Mouse (Mus musculus): ENCODE measurements at regions not wholly inside any gene's neighbourhood (a gene's known extent, or its start where the extent isn't known, plus 50 kb on each side); places are given as distances from the start of the nearest gene placed in this dataset.
"Not testable (repeated sequence)": the region's sequence is repeated elsewhere in the genome, so short reads cannot be mapped to it uniquely, and the experiment has no call there.

DNA sequence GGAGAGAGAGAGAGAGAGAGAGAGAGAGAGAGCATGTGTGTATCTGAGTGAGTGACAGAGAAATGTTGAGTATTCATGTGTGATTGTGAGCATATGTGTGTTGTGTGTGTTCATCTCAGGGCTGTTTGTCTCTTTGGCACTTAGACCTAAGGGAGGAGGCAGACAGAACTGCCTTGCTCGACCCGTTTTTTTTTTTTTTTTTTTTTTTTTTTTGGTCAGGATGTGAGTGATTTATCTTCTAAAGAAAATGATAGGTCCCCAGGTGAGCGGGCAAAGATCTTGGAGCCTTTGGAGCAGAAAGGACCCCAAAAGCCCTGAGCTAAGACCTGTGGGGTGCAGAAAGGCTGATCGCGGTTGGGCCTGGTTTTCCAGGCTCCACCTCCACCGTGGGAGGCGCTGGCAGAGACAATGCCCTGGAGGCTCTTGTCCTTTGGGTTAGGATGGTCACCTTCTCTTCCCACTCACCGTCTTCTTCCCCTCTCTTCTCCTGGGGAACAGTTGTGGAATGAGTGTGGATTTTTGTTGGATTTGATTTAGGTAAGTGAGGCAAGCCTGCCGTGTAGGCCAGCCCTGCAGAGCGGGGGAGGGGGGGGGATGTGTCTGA is 147.1 kb upstream of the Ttc29 start:
- Histone ChIP-seq H3K4me3 (ENCODE audit: low read depth, low read length) (peak overlapping the region; percentile 36), H3K9ac (ENCODE audit: low read depth, poor library complexity, severe bottlenecking) (peak overlapping the region; percentile 62), H3K27ac (ENCODE audit: insufficient read depth, low read length) (0 out of 2 replicates have a peak overlapping the region, but pooled peaks have one; percentile 37), H3K27me3 (ENCODE audit: control insufficient read depth, insufficient read depth, low read length, poor library complexity, severe bottlenecking) (no peaks in the 10 kb centered on the region), H3K4me1 (ENCODE audit: control insufficient read depth, insufficient read depth, low read length) (peaks cover 3% of the 10 kb centered on the region), H3K36me3 (ENCODE audit: control insufficient read depth, insufficient read depth, low read length, poor library complexity, severe bottlenecking) (no peaks in the 10 kb centered on the region), H3K9me3 (replicated peaks; ENCODE audit: control insufficient read depth, insufficient read depth, low read length, poor library complexity, severe bottlenecking) (no peaks in the 10 kb centered on the region)
- TF ChIP-seq CTCF (IDR thresholded peaks at IDR 0.05; ENCODE audit: low read depth, low read length): no peak
- no peak for TF ChIP-seq POLR2A (IDR thresholded peaks at IDR 0.05; ENCODE audit: insufficient read depth, low read length)
- TF ChIP-seq EP300 (IDR thresholded peaks at IDR 0.05; ENCODE audit: insufficient read depth, low read depth, low read length): no peak

DNA sequence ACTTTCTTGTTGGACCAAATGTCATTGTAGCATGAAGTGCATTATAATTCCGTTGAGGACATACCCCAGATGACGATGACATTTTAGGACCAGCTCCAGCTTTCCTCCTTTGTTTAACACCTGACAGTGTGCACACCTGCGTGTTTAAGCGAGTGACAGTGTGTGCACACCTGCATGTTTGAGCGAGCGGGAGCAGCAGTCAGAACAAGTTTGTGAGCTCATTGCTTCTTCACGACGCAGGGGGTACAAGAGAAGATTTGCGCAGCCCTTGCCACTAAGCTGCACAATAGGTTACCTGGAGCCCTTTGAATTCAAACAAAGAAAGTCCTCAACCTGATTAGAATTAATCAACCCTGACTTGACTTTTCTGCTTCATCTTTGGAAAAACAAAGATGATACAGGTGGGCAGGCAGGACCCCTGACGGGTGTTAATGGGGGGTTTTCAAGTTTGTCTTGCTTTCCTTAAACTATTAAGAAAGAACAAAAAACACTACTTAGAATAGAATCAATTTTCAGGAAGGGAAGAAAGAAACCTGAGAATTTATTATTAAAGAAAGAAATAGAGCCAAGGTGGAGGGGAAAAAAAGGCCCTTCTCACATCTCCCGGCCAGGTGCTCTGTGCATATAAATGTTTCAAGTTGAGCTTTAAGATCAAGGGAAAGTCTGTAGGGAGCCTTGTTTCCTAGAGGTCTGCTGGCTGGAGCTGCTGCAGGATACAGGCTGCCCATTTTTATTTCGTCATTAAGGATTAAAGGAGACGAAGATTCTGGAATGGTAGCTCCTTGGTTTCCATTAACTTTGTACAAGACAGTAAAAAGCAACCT is 144.8 kb upstream of the Ttc29 start:
- Histone ChIP-seq H3K4me3 (ENCODE audit: low read depth, low read length) (no peak overlapping the region), H3K36me3 (ENCODE audit: control insufficient read depth, insufficient read depth, low read length, poor library complexity, severe bottlenecking) (peaks cover 4% of the 10 kb centered on the region; the same call in 1 of the 2 replicates), H3K9ac (ENCODE audit: low read depth, poor library complexity, severe bottlenecking) (no peak overlapping the region), H3K9me3 (replicated peaks; ENCODE audit: control insufficient read depth, insufficient read depth, low read length, poor library complexity, severe bottlenecking) (no peaks in the 10 kb centered on the region), H3K4me1 (ENCODE audit: control insufficient read depth, insufficient read depth, low read length) (peaks cover 3% of the 10 kb centered on the region), H3K27me3 (ENCODE audit: control insufficient read depth, insufficient read depth, low read length, poor library complexity, severe bottlenecking) (no peaks in the 10 kb centered on the region), H3K27ac (ENCODE audit: insufficient read depth, low read length) (peak overlapping the region; percentile 67)
- peak; percentile 85 for TF ChIP-seq EP300 (IDR thresholded peaks at IDR 0.05; ENCODE audit: insufficient read depth, low read depth, low read length)
- TF ChIP-seq POLR2A (IDR thresholded peaks at IDR 0.05; ENCODE audit: insufficient read depth, low read length): no peak

- no peaks in the 10 kb centered on the region for H3K9me3 ChIP-seq (replicated peaks; ENCODE audit: control insufficient read depth, insufficient read depth, low read length, poor library complexity, severe bottlenecking)
- no peak for TF ChIP-seq EP300 (IDR thresholded peaks at IDR 0.05; ENCODE audit: insufficient read depth, low read depth, low read length)
- TF ChIP-seq POLR2A (IDR thresholded peaks at IDR 0.05; ENCODE audit: insufficient read depth, low read length): no peak
- TF ChIP-seq CTCF (IDR thresholded peaks at IDR 0.05; ENCODE audit: low read depth, low read length): no peak
Measured at GRCm38 (mm10) chr8:78073821-78074220, 139.3 kb upstream of the Ttc29 start.

DNA sequence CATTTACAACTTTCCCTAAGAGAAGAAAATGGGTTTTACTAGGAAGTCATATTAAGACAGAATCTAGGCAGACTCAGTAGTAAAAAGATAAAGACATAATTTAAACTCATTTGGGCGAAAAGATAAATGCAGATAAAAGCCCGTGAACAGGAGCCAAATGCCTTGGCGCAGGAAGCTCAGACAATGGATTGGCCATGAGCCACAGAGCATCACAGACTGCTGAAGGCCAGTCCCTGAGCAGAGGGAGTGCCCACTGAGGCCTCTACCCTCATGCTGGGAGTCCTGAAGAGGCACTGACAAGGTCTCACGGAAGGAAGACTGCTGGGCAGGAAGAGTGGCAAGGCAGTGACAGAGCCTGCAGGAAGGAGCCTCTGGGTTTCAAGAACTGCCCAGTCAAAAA is 136.0 kb upstream of the Ttc29 start:
- TF ChIP-seq CTCF (IDR thresholded peaks at IDR 0.05; ENCODE audit: low read depth, low read length): no peak
- no peak for TF ChIP-seq POLR2A (IDR thresholded peaks at IDR 0.05; ENCODE audit: insufficient read depth, low read length)
- no peak for TF ChIP-seq EP300 (IDR thresholded peaks at IDR 0.05; ENCODE audit: insufficient read depth, low read depth, low read length)
- no peaks in the 10 kb centered on the region for H3K27me3 ChIP-seq (ENCODE audit: control insufficient read depth, insufficient read depth, low read length, poor library complexity, severe bottlenecking)
- no peak overlapping the region for H3K9ac ChIP-seq (ENCODE audit: low read depth, poor library complexity, severe bottlenecking)
- H3K4me1 ChIP-seq (ENCODE audit: control insufficient read depth, insufficient read depth, low read length): peaks cover 2% of the 10 kb centered on the region
- peaks cover 6% of the 10 kb centered on the region; the same call in 1 of the 2 replicates for H3K36me3 ChIP-seq (ENCODE audit: control insufficient read depth, insufficient read depth, low read length, poor library complexity, severe bottlenecking)
- H3K4me3 ChIP-seq (ENCODE audit: low read depth, low read length): no peak overlapping the region
- H3K27ac ChIP-seq (ENCODE audit: insufficient read depth, low read length): no peak overlapping the region
- no peaks in the 10 kb centered on the region for H3K9me3 ChIP-seq (replicated peaks; ENCODE audit: control insufficient read depth, insufficient read depth, low read length, poor library complexity, severe bottlenecking)

More at GRCm38 (mm10) chr8:78073821-78074220, 139.3 kb upstream of the Ttc29 start:
- peaks cover 2% of the 10 kb centered on the region for H3K4me1 ChIP-seq (ENCODE audit: control insufficient read depth, insufficient read depth, low read length)
- peaks cover 6% of the 10 kb centered on the region; the same call in 1 of the 2 replicates for H3K36me3 ChIP-seq (ENCODE audit: control insufficient read depth, insufficient read depth, low read length, poor library complexity, severe bottlenecking)
- H3K9ac ChIP-seq (ENCODE audit: low read depth, poor library complexity, severe bottlenecking): no peak overlapping the region
- H3K27ac ChIP-seq (ENCODE audit: insufficient read depth, low read length): no peak overlapping the region
- no peak overlapping the region for H3K4me3 ChIP-seq (ENCODE audit: low read depth, low read length)
- H3K27me3 ChIP-seq (ENCODE audit: control insufficient read depth, insufficient read depth, low read length, poor library complexity, severe bottlenecking): no peaks in the 10 kb centered on the region

GRCm38 (mm10) chr8:78081395-78081794 is 131.7 kb upstream of the Ttc29 start:
- H3K36me3 ChIP-seq (ENCODE audit: control insufficient read depth, insufficient read depth, low read length, poor library complexity, severe bottlenecking); H3K4me3 ChIP-seq (ENCODE audit: low read depth, low read length); H3K9me3 ChIP-seq (replicated peaks; ENCODE audit: control insufficient read depth, insufficient read depth, low read length, poor library complexity, severe bottlenecking): not testable (repeated sequence)

GRCm38 (mm10) chr8:78083012-78083411 is 130.1 kb upstream of the Ttc29 start:
- no peak overlapping the region for H3K27ac ChIP-seq (ENCODE audit: insufficient read depth, low read length)
- H3K4me1 ChIP-seq (ENCODE audit: control insufficient read depth, insufficient read depth, low read length): no peaks in the 10 kb centered on the region
- H3K4me3 ChIP-seq (ENCODE audit: low read depth, low read length): no peak overlapping the region
- peaks cover 2% of the 10 kb centered on the region; the same call in 1 of the 2 replicates for H3K27me3 ChIP-seq (ENCODE audit: control insufficient read depth, insufficient read depth, low read length, poor library complexity, severe bottlenecking)
- H3K9ac ChIP-seq (ENCODE audit: low read depth, poor library complexity, severe bottlenecking): no peak overlapping the region
- H3K9me3 ChIP-seq (replicated peaks; ENCODE audit: control insufficient read depth, insufficient read depth, low read length, poor library complexity, severe bottlenecking): peaks cover 4% of the 10 kb centered on the region; the same call in 1 of the 2 replicates
- no peak for TF ChIP-seq CTCF (IDR thresholded peaks at IDR 0.05; ENCODE audit: low read depth, low read length)
- TF ChIP-seq POLR2A (IDR thresholded peaks at IDR 0.05; ENCODE audit: insufficient read depth, low read length): no peak
- TF ChIP-seq EP300 (IDR thresholded peaks at IDR 0.05; ENCODE audit: insufficient read depth, low read depth, low read length): no peak
- H3K36me3 ChIP-seq (ENCODE audit: control insufficient read depth, insufficient read depth, low read length, poor library complexity, severe bottlenecking): 0 out of 2 replicates have a peak, but pooled peaks cover 2% of the 10 kb centered on the region

More at GRCm38 (mm10) chr8:78081395-78081794, 131.7 kb upstream of the Ttc29 start:
- not testable (repeated sequence) for H3K9ac ChIP-seq (ENCODE audit: low read depth, poor library complexity, severe bottlenecking); H3K27me3 ChIP-seq (ENCODE audit: control insufficient read depth, insufficient read depth, low read length, poor library complexity, severe bottlenecking); H3K27ac ChIP-seq (ENCODE audit: insufficient read depth, low read length); H3K4me1 ChIP-seq (ENCODE audit: control insufficient read depth, insufficient read depth, low read length)

Measured in ES-Bruce4 (cell line).